Mouse (Mus musculus) stomach, embryonic 14.5 days (tissue): ENCODE measurements at regions not wholly inside any gene's neighbourhood (a gene's known extent, or its start where the extent isn't known, plus 50 kb on each side); places are given as distances from the start of the nearest gene placed in this dataset.
"Not testable (repeated sequence)": the region's sequence is repeated elsewhere in the genome, so short reads cannot be mapped to it uniquely, and the experiment has no call there.

ENCODE experiments used
- ATAC-seq: fragments of 200-750 bp; cut with Nextera tagmentation; 2 replicates; pipeline ENCODE4 v1.8.0; 2017; ENCODE audit warnings: low read depth, moderate TSS enrichment; ENCODE audit not compliant: insufficient number of reproducible peaks, insufficient read depth, low FRiP score
- H3K27ac ChIP-seq: fragments of 300-500 bp; sonication (generic); 2 replicates; pipeline ENCODE4 v1.5.1; 2014; ENCODE audit warnings: mild to moderate bottlenecking, low read length, moderate library complexity, mixed read lengths
- H3K27me3 ChIP-seq: fragments of 300-500 bp; sonication (generic); 2 replicates; pipeline ENCODE4 v1.6.1; 2014; ENCODE audit warnings: low read length, control low read depth, mixed read lengths; ENCODE audit not compliant: control insufficient read depth, insufficient read depth
- H3K36me3 ChIP-seq: fragments of 300-500 bp; sonication (generic); 2 replicates; pipeline ENCODE4 v1.6.1; 2014; ENCODE audit warnings: mild to moderate bottlenecking, control low read depth, low read length, moderate library complexity, mixed read lengths; ENCODE audit not compliant: control insufficient read depth, insufficient read depth
- H3K4me1 ChIP-seq: fragments of 300-500 bp; sonication (generic); 2 replicates; pipeline ENCODE4 v1.6.1; 2014; ENCODE audit warnings: low read length, control low read depth, mixed read lengths; ENCODE audit not compliant: control insufficient read depth, insufficient read depth
- H3K4me2 ChIP-seq: fragments of 300-500 bp; sonication (generic); replicated peaks from 2 replicates; pipeline ENCODE4 v1.6.1; 2014; ENCODE audit warnings: low read depth, low read length, control low read depth
- H3K4me3 ChIP-seq: fragments of 300-500 bp; sonication (generic); 2 replicates; pipeline ENCODE4 v1.5.1; 2014; ENCODE audit warnings: low read depth, low read length, control low read depth
- H3K9ac ChIP-seq: fragments of 300-500 bp; sonication (generic); replicated peaks from 2 replicates; pipeline ENCODE4 v1.6.1; 2014; ENCODE audit warnings: low read depth, mild to moderate bottlenecking, control low read depth, low read length, moderate library complexity, mixed read lengths
- H3K9me3 ChIP-seq: fragments of 300-500 bp; sonication (generic); 2 replicates; pipeline ENCODE4 v1.6.1; 2016; ENCODE audit warnings: low read depth, low read length, control low read depth; ENCODE audit not compliant: control insufficient read depth
- WGBS: fragments of 180-500 bp; shearing (Covaris S2); extraction: QIAGEN DNeasy Blood & Tissue Kit; methylation state at CpG from one replicate; pipeline ENCODE4 v1.1.7; 2014; 5-methylcytosine and 5-hydroxymethylcytosine counted together

DNA sequence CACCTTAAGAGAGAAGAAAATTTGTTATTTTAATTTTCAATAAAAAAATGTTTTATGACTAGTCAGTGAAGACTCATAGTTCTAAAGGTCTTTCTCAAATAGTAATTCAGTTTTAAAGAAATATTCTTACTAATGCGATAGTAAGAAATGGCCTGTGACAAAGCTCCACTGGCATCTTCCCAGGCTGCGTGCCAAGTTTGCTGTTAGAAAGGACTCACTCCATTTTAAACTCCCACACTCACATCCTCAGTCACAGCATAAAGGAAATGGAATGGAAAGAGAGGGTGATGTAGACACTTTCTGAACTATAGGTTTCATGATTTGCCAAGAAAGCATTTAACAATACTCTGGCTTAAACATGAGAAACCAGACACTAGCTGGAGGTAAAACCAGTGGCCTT lies 436.6 kb downstream of the Mei4 start:
- 81% methylated on average over 2 of the region's 2 CpGs for WGBS
- Histone ChIP-seq H3K9me3 (no peaks in the 10 kb centered on the region), H3K4me1 (no peaks in the 10 kb centered on the region), H3K36me3 (no peaks in the 10 kb centered on the region), H3K4me3 (no peak overlapping the region), H3K9ac (no peak overlapping the region), H3K4me2 (no peak overlapping the region), H3K27me3 (no peaks in the 10 kb centered on the region), H3K27ac (no peak overlapping the region)
- ATAC-seq, result no peak

GRCm38 (mm10) chr9:82306285-82306684 lies 442.8 kb downstream of the Mei4 start:
- no peak overlapping the region for H3K4me2 ChIP-seq
- peak; percentile 37; the same call in 1 of the 2 replicates for ATAC-seq
- no peaks in the 10 kb centered on the region for H3K36me3 ChIP-seq
- no peak overlapping the region for H3K9ac ChIP-seq
- no peaks in the 10 kb centered on the region for H3K9me3 ChIP-seq
- no peak overlapping the region for H3K4me3 ChIP-seq
- H3K27me3 ChIP-seq, result no peaks in the 10 kb centered on the region
- no peak overlapping the region for H3K27ac ChIP-seq
- 56% methylated on average over 2 of the region's 2 CpGs for WGBS
- no peaks in the 10 kb centered on the region for H3K4me1 ChIP-seq

DNA sequence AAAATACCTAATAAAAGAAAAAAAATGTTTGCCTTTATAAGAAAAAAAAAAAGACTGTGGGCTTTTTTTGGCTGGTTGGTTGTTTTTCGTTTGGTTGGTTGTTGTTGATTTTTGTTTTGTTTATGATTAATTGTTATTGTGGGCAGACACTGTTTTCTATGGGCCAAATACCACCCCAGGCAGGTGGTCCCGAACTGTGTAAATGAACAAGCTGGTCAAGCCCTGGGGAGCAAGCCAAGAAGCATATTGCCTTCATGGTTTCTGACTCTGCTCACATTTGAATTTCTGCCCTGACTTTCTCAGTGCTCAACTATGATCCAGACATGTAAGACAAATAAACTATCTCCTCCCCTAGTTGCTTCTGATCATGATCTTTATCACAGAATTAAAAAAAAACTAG lies 449.0 kb downstream of the Mei4 start:
- Histone ChIP-seq H3K4me1 (no peaks in the 10 kb centered on the region), H3K9ac (no peak overlapping the region), H3K36me3 (no peaks in the 10 kb centered on the region), H3K27ac (no peak overlapping the region), H3K4me3 (no peak overlapping the region), H3K9me3 (no peaks in the 10 kb centered on the region), H3K27me3 (no peaks in the 10 kb centered on the region), H3K4me2 (no peak overlapping the region)
- 81% methylated on average over 2 of the region's 2 CpGs for WGBS
- no peak for ATAC-seq

DNA sequence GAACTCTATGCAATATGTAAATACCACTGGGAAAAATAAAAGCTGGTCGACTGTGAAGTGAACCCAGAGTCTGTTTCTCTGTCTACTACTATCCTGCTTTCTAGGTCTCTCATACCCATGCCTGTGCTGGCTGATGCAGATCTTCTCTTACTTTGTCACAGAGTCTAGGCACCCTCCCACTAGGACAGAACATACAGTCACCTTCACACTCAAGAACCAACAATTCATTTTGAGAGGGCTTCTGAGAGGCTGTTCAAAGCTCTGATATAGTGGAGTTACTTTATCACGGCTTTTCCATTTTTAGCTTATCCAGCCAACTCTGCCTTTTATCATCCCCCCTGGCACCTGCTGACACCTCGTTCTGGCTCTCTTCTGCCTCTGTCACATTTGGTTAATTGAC lies 477.0 kb downstream of the Mei4 start:
- H3K36me3 ChIP-seq, result no peaks in the 10 kb centered on the region
- no peaks in the 10 kb centered on the region for H3K4me1 ChIP-seq
- no peak overlapping the region for H3K4me3 ChIP-seq
- no peak overlapping the region for H3K9ac ChIP-seq
- 45% methylated on average over 3 of the region's 3 CpGs for WGBS
- H3K9me3 ChIP-seq, result no peaks in the 10 kb centered on the region
- H3K4me2 ChIP-seq, result no peak overlapping the region
- H3K27me3 ChIP-seq, result no peaks in the 10 kb centered on the region
- ATAC-seq, result no peak
- H3K27ac ChIP-seq, result no peak overlapping the region

DNA sequence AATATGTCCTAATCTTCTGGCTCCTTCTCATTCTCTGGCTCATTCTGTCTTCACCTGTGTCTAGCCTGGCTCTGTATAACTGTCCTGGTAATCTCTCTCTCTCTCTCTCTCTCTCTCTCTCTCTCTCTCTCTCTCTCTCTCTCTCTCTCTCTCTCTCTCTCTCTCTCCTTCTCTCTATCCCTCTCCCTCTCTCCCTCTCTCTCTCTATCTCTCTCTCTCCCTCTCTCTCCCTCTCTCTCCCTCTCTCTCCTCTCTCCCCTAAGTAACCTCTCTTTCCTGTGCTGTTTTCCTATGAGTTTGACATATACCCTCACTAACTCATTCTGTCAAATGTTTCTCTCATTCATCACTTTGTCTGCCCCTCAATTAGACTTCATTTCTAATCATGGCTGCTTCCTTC lies 478.6 kb upstream of the Irak1bp1 start:
- not testable (repeated sequence) for H3K9ac ChIP-seq, H3K27me3 ChIP-seq, H3K36me3 ChIP-seq, H3K4me3 ChIP-seq, H3K4me1 ChIP-seq, H3K4me2 ChIP-seq, ATAC-seq, H3K27ac ChIP-seq, H3K9me3 ChIP-seq

DNA sequence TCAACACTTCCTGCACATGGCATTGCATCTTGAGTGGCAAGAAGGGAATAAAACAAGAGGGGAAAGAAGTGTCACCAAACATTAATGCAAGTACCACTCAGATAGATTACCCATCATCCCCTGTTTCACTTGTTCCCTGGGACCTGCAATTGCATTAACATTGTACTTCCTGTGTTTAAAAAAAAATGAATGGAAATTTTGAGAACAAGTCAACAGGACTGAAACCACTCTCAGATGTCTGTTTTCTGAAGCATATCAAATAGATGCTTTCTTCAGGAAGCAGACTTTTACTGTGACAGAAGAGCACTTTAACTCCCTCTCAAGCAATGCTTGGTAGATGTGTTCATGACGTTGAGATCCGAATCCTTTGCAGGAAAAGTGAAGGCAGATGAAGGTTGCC lies 469.8 kb upstream of the Irak1bp1 start:
- Histone ChIP-seq H3K9me3 (no peaks in the 10 kb centered on the region), H3K4me2 (no peak overlapping the region), H3K36me3 (no peaks in the 10 kb centered on the region), H3K27ac (no peak overlapping the region), H3K27me3 (no peaks in the 10 kb centered on the region), H3K4me1 (no peaks in the 10 kb centered on the region), H3K9ac (no peak overlapping the region), H3K4me3 (no peak overlapping the region)
- 84% methylated on average over 2 of the region's 2 CpGs for WGBS
- no peak for ATAC-seq

DNA sequence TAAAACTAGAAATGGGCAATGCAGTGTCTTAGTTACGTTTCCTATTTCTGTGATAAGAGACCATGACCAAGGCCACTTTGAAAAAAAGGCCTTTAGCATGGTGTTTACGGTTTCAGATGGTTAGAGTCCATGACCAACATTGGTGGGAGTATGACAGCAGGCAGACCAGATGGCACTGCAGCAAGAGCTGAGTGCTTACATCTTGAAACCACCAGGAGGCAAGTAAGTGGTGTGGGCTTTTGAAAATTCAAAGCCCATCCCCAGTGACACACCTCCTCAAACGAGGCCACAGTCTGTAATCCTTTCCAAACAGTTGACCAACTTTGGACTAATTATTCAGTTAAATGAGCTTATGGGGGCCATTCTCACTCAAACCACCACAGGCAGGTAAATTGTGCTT lies 427.0 kb upstream of the Irak1bp1 start:
- no peak for ATAC-seq
- H3K9me3 ChIP-seq, result no peaks in the 10 kb centered on the region
- no peak overlapping the region for H3K4me2 ChIP-seq
- no peaks in the 10 kb centered on the region for H3K4me1 ChIP-seq
- H3K4me3 ChIP-seq, result no peak overlapping the region
- H3K9ac ChIP-seq, result no peak overlapping the region
- H3K36me3 ChIP-seq, result no peaks in the 10 kb centered on the region
- H3K27ac ChIP-seq, result no peak overlapping the region
- WGBS, result 68% methylated on average over 3 of the region's 3 CpGs
- no peaks in the 10 kb centered on the region for H3K27me3 ChIP-seq

DNA sequence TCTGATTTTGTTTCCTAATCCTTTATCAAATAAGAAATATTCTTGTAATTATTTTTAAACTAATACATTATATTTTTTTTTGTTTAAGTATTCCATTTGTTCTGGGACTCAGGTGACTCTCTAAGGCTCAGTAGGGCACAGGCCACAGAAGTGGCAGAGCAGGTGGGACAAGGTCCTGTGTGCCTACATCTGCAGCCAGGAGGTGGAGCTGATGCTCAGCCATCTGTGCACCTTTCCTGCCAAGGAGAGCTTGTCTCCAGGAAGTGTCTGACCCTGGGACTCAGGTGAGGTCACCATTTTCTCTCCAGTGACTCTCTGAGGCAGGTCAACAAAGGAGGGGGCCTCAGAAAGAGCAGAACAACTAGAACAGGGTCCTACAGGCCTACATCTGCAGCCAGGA lies 425.3 kb upstream of the Irak1bp1 start:
- H3K27me3 ChIP-seq, result no peaks in the 10 kb centered on the region
- peak; percentile 61; the same call in 1 of the 2 replicates for ATAC-seq
- no peak overlapping the region for H3K4me3 ChIP-seq
- H3K36me3 ChIP-seq, result no peaks in the 10 kb centered on the region
- H3K4me1 ChIP-seq, result no peaks in the 10 kb centered on the region
- H3K4me2 ChIP-seq, result no peak overlapping the region
- no peak overlapping the region for H3K9ac ChIP-seq
- H3K27ac ChIP-seq, result no peak overlapping the region
- H3K9me3 ChIP-seq, result no peaks in the 10 kb centered on the region

DNA sequence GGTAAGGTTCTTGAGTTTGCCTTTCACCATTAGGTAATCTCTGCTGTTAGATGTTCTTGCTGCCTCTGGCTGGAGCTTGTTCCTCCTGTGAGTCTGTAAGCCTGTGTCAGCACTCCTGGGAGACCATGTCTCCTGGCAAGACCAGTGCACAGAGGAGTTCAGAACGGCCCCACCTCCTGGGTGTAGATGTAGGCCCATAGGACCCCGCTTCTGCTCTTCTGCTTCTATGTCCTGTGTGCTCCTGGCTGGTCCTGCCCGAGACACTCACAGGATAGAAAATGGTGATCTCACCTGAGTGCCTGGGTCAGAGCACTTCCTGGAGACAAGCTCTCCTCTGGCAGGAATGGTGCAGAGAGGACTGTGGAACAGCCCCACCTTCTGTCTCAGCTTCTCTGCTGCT lies 422.2 kb upstream of the Irak1bp1 start:
- no peaks in the 10 kb centered on the region for H3K9me3 ChIP-seq
- ATAC-seq, result no peak
- H3K9ac ChIP-seq, result no peak overlapping the region
- no peak overlapping the region for H3K27ac ChIP-seq
- no peak overlapping the region for H3K4me3 ChIP-seq
- H3K36me3 ChIP-seq, result no peaks in the 10 kb centered on the region
- no peaks in the 10 kb centered on the region for H3K27me3 ChIP-seq
- 74% methylated on average over 3 of the region's 3 CpGs for WGBS
- no peaks in the 10 kb centered on the region for H3K4me1 ChIP-seq
- no peak overlapping the region for H3K4me2 ChIP-seq
